Comparison of ENCODE assay signal across 26 mouse cellular contexts in the genomic region with DNA sequence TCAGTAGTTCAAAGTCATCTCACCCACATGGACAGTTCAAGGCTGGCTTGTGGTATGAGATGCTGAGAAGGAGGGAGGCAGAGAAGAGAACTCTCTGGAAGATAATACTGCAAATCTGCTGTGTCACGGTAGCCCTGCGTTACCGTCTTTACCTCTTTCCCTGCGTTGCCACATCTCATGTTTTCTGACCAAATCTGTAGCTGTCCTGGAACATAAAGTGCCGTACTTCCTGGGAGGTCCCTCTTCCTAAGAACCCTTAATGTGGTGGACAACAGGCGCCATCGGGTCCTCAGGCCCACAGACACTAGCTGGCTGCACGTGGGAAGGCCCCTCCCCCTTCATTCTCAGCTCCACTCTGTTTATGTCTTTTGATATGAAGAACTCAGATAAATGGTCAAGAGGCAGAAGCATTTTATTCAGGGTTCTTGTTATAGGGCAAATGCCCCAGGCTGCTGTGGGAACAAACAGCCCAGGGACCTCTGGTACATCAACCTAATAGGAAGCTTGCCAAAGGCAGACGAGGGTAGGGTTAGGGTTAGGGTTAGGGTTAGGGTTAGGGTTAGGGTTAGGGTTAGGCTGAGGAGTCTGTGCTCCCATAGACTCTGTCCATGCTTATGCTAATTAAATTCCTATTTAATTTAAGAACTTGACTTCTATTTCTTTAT. TPM values are rescaled to one million over a fixed set of nuclear protein-coding genes. Genes with fewer than 3 reads are reported as not detected.
"Had no signal": no experiment of that assay in that cellular context is flagged by ENCODE, and none has a peak within 500 bp of the region (broad histone marks: within the 10 kb centered on the region; RNA-seq: fewer than 3 reads in every experiment).

No protein-coding gene starts in this region.

- ATAC-seq: midbrain, embryonic 15.5 days had no signal

- H3K27ac ChIP-seq: limb, embryonic 12.5 days; limb, embryonic 15.5 days; lung, embryonic 15.5 days; midbrain, embryonic 12.5 days; midbrain, embryonic 15.5 days; neural tube, embryonic 12.5 days; neural tube, embryonic 15.5 days; stomach, postnatal 0 days had no signal

- H3K9ac ChIP-seq: limb, embryonic 12.5 days; limb, embryonic 15.5 days; lung, embryonic 15.5 days; midbrain, embryonic 12.5 days; midbrain, embryonic 15.5 days; neural tube, embryonic 12.5 days; neural tube, embryonic 15.5 days had no signal

- H3K4me2 ChIP-seq: limb, embryonic 12.5 days; limb, embryonic 15.5 days; lung, embryonic 15.5 days; midbrain, embryonic 12.5 days; midbrain, embryonic 15.5 days; neural tube, embryonic 12.5 days; neural tube, embryonic 15.5 days had no signal

- DNase-seq: kidney, adult 18-20 months; kidney, adult 9 months; kidney, postnatal 14 days; kidney, postnatal 4 days; left cerebral cortex, postnatal 4 days; lung, adult 18-20 months; lung, postnatal 10 days; lung, postnatal 36 days; right cerebral cortex, adult 18-20 months; right cerebral cortex, postnatal 14 days; right cerebral cortex, postnatal 4 days; thymus, adult 2 months; thymus, postnatal 14 days had no signal

- H3K36me3 ChIP-seq: limb, embryonic 12.5 days; limb, embryonic 15.5 days; lung, embryonic 15.5 days; midbrain, embryonic 12.5 days; midbrain, embryonic 15.5 days; neural tube, embryonic 12.5 days; neural tube, embryonic 15.5 days had no signal

- H3K4me3 ChIP-seq: limb, embryonic 12.5 days; limb, embryonic 15.5 days; lung, embryonic 15.5 days; midbrain, embryonic 12.5 days; midbrain, embryonic 15.5 days; neural tube, embryonic 12.5 days; neural tube, embryonic 15.5 days had no signal

- H3K9me3 ChIP-seq: limb, embryonic 12.5 days; limb, embryonic 15.5 days; lung, embryonic 15.5 days; midbrain, embryonic 12.5 days; midbrain, embryonic 15.5 days; neural tube, embryonic 12.5 days; neural tube, embryonic 15.5 days had no signal

RNA-seq across cellular contexts. Expression of gene Gcgr, which starts 2.7 kb away (rescaled TPM):
- total RNA-seq: layer of hippocampus, adult 18-20 months had no signal

RNA-seq across cellular contexts. Expression of gene Ppp1r27, which starts 23.1 kb away (rescaled TPM):
- total RNA-seq: layer of hippocampus, adult 18-20 months; layer of hippocampus, postnatal 14 days; left cerebral cortex, adult 8-10 months; left cerebral cortex, postnatal 14 days; left cerebral cortex, postnatal 4 days had no signal
- polyA plus RNA-seq: limb, embryonic 12.5 days; midbrain, embryonic 12.5 days; midbrain, embryonic 15.5 days; neural tube, embryonic 12.5 days; stomach, embryonic 14.5 days; stomach, postnatal 0 days had no signal
